Mouse (Mus musculus) heart, embryonic 12.5 days (tissue): ENCODE data around the gene Zp1. TPM values are rescaled to one million over a fixed set of nuclear protein-coding genes. Genes with fewer than 3 reads are reported as not detected.

Experiments used
- ATAC-seq: fragments of 200-750 bp; cut with Nextera tagmentation; 2 replicates; pipeline ENCODE4 v1.8.0; 2017; ENCODE audit warnings: moderate TSS enrichment, moderate library complexity; ENCODE audit not compliant: insufficient number of reproducible peaks, low FRiP score
- H3K27ac ChIP-seq: fragments of 300-500 bp; sonication (generic); 2 replicates; pipeline ENCODE4 v1.5.1; 2016; ENCODE audit warnings: mild to moderate bottlenecking, moderate library complexity; ENCODE audit not compliant: poor library complexity, severe bottlenecking
- H3K27me3 ChIP-seq: fragments of 300-500 bp; sonication (generic); replicated peaks from 2 replicates; pipeline ENCODE4 v1.6.1; 2016; ENCODE audit warnings: mild to moderate bottlenecking, moderate library complexity
- H3K36me3 ChIP-seq: fragments of 300-500 bp; sonication (generic); 2 replicates; pipeline ENCODE4 v1.6.1; 2016; ENCODE audit warnings: mild to moderate bottlenecking, moderate library complexity
- H3K4me1 ChIP-seq: fragments of 300-500 bp; sonication (generic); replicated peaks from 2 replicates; pipeline ENCODE4 v1.6.1; 2016; ENCODE audit warnings: mild to moderate bottlenecking
- H3K4me2 ChIP-seq: fragments of 300-500 bp; sonication (generic); 2 replicates; pipeline ENCODE4 v1.6.1; 2016; ENCODE audit warnings: mild to moderate bottlenecking, moderate library complexity
- H3K4me3 ChIP-seq: fragments of 300-500 bp; sonication (generic); 2 replicates; pipeline ENCODE4 v1.5.1; 2016; ENCODE audit warnings: mild to moderate bottlenecking
- H3K9ac ChIP-seq: fragments of 300-500 bp; sonication (generic); 2 replicates; pipeline ENCODE4 v1.6.1; 2016; ENCODE audit warnings: mild to moderate bottlenecking, moderate library complexity
- H3K9me3 ChIP-seq: fragments of 300-500 bp; sonication (generic); replicated peaks from 2 replicates; pipeline ENCODE4 v1.6.1; 2016; ENCODE audit warnings: mild to moderate bottlenecking, moderate library complexity
- WGBS: fragments of 180-500 bp; shearing (Covaris S2); methylation state at CpG from one replicate; pipeline ENCODE4 v1.1.7; 2016; 5-methylcytosine and 5-hydroxymethylcytosine counted together
- polyA plus RNA-seq: library from polyadenylated mRNA; unstranded; fragments of >200 nt; fragmentation: Nextera tagmentation; extraction: Ambion mirVana; gene quantifications from 2 replicates; pipeline ENCODE4 v1.2.1, GENCODE M21; 2016

Zp1 gene
- polyA plus RNA-seq, 1 experiment from 2014 or later, result not detected

DNA sequence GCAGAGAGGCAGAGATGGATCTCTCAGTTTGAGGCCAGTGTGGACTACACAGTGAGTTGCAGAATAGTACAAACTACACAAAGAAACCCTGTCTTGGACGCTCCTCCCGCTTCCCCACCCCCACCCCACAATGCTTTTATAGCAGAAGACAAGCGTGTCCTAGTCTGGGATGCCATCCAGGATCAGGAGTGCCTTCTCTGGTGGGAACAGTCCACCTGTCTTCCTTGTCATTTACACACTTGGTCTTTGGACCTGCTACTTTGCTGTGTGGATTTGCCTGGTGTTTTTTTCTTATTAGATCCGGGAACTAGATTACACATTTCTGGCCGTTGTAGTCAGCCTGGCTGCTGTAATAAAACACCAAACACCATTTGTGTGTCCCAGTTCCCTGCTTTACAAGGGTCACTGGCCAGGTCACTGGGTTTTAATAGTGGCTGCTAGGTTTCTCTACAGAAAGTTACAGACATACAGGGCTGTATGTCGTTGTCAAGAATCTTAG is 5.7 kb upstream of the Zp1 start:
- ATAC-seq, result no peak
- peaks cover 12% of the 10 kb centered on the region for H3K4me1 ChIP-seq
- H3K27ac ChIP-seq, result no peak overlapping the region
- H3K4me3 ChIP-seq, result no peak overlapping the region
- 0 out of 2 replicates have a peak, but pooled peaks cover 3% of the 10 kb centered on the region for H3K9me3 ChIP-seq
- H3K27me3 ChIP-seq, result no peaks in the 10 kb centered on the region
- H3K36me3 ChIP-seq, result no peaks in the 10 kb centered on the region
- no peak overlapping the region for H3K4me2 ChIP-seq
- WGBS, result 64% methylated on average over 6 of the region's 6 CpGs
- no peak overlapping the region for H3K9ac ChIP-seq

DNA sequence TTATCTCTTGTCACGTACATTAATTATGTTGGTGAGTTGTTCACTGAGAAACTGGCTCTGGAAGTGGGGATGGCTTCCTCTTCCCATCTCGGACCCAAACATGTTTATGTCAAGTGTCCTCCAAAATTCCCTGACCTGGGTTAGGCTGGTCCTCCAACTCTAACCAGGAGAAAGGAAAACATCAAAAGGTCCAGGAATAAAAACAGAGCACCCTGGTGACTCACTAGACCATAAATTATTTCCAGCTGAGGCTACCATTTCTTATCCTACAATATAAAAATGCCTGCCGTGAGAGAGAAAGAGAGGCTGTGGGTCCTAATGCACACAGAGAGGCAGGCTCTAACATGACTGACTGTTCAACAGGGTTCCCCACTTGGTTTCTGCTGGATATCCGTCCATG is 3.8 kb upstream of the Zp1 start:
- H3K27ac ChIP-seq, result no peak overlapping the region
- H3K4me3 ChIP-seq, result no peak overlapping the region
- ATAC-seq, result no peak
- H3K9me3 ChIP-seq, result 0 out of 2 replicates have a peak, but pooled peaks cover 3% of the 10 kb centered on the region
- WGBS, result 43% methylated on average over 4 of the region's 4 CpGs
- no peaks in the 10 kb centered on the region for H3K36me3 ChIP-seq
- H3K27me3 ChIP-seq, result no peaks in the 10 kb centered on the region
- H3K9ac ChIP-seq, result no peak overlapping the region
- H3K4me1 ChIP-seq, result peaks cover 12% of the 10 kb centered on the region
- no peak overlapping the region for H3K4me2 ChIP-seq

DNA sequence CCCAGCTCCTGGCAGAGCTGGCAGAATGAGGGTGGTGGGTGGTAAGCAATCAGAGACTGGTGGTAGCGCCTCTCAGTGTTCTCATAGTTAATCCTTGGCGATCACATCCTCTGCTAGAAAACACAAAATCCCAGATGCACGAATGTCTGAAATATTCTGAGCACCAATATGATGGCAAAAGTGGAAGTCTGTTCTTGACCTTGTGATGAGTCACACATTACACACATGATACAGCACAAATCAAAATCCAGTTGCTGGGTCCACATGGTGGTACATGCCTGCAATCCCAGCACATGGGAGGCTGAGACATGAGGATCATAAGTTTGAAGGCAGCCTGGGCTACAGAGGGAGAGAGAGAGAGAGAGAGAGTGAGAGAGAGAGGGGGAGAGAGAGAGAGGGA is 626 bp upstream of the Zp1 start:
- ATAC-seq, result no peak
- WGBS, result 66% methylated on average over 3 of the region's 3 CpGs
- H3K27me3 ChIP-seq, result no peaks in the 10 kb centered on the region
- H3K36me3 ChIP-seq, result no peaks in the 10 kb centered on the region
- H3K4me2 ChIP-seq, result no peak overlapping the region
- no peaks in the 10 kb centered on the region for H3K9me3 ChIP-seq
- peaks cover 20% of the 10 kb centered on the region for H3K4me1 ChIP-seq
- no peak overlapping the region for H3K27ac ChIP-seq
- no peak overlapping the region for H3K4me3 ChIP-seq
- H3K9ac ChIP-seq, result no peak overlapping the region

DNA sequence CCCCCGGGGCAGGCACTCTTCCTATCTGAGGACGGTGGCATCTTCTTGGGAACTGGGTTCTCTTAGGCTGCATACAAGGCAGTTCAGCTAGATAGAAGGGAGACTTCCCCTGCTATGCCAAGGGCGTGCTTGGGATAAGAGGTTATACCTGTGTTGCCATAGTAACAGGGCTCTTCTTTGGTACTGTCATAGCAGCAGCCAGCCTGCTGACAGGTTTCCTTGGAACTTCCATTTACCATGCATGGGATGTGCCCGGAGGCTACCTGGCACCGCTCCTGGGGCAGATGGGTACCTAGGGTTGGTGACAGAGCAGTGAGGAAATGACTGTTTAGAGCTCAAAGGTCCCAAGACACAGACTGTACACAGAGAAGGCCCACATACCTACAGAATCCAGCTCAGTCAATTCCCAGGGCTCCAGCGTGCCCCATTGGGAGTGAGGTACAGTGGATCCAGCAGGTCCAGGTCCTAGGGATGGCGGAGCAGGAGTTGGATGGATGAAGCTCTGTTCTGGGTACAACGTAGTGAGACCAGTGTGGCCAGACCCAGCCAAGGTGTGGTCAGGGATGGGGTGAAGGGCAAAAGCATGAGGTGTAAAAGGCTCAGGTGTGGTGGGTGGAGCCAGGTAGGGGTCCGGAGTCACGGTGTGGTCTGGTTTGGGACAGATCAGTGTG is 2.0 kb downstream of the Zp1 start:
- Histone ChIP-seq H3K4me2 (no peak overlapping the region), H3K4me3 (no peak overlapping the region), H3K27me3 (no peaks in the 10 kb centered on the region), H3K27ac (no peak overlapping the region), H3K36me3 (no peaks in the 10 kb centered on the region), H3K9ac (no peak overlapping the region), H3K4me1 (peaks cover 29% of the 10 kb centered on the region), H3K9me3 (no peaks in the 10 kb centered on the region)
- WGBS, result 80% methylated on average over 10 of the region's 10 CpGs
- no peak for ATAC-seq

DNA sequence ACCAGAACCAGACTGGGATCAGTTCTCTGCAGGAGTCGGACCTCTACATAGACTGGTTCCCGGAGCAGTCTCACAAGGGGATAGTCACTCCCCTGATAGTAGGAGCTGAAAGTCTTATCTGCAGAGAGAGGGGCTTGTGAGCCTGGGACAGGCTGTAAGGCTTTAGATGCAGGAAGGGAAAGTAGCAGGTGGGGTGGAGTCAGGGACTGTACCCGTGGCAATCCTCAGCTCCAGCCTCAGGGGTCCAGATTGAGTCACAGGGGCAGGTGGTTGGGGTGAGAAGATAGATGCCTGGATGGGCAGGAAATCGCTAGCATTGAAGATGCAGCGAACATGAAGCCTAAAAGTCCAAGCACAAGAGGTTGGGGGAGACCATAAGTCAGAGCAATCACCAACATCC is 3.9 kb downstream of the Zp1 start:
- H3K4me2 ChIP-seq, result no peak overlapping the region
- no peak overlapping the region for H3K27ac ChIP-seq
- H3K36me3 ChIP-seq, result no peaks in the 10 kb centered on the region
- no peak overlapping the region for H3K4me3 ChIP-seq
- no peak for ATAC-seq
- peaks cover 32% of the 10 kb centered on the region for H3K4me1 ChIP-seq
- H3K9ac ChIP-seq, result no peak overlapping the region
- 40% methylated on average over 5 of the region's 5 CpGs for WGBS
- no peaks in the 10 kb centered on the region for H3K9me3 ChIP-seq
- no peaks in the 10 kb centered on the region for H3K27me3 ChIP-seq

DNA sequence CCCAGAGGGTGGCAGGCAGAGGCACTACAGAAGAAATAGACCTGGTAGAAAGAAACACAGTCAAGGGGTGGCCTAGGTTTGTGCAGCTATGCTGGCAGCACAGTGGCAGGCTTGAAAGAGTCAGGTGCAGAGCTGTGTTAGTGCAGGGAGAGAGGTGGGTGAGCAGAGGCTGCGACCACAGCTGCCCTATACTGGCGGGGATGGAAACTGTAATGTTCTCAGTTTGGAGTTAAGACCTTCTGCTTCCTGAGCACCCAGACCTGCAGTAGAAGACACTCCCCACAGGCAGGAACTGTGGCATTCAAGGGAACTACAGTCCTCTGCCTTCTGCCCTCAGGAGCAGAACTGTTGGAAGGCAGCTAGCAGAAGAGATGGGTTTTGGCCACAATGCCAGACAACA is 5.6 kb downstream of the Zp1 start:
- H3K27me3 ChIP-seq, result no peaks in the 10 kb centered on the region
- no peaks in the 10 kb centered on the region for H3K36me3 ChIP-seq
- H3K9me3 ChIP-seq, result no peaks in the 10 kb centered on the region
- no peak overlapping the region for H3K9ac ChIP-seq
- H3K4me3 ChIP-seq, result no peak overlapping the region
- peaks cover 32% of the 10 kb centered on the region for H3K4me1 ChIP-seq
- no peak for ATAC-seq
- 68% methylated on average over 2 of the region's 2 CpGs for WGBS
- H3K4me2 ChIP-seq, result 0 out of 2 replicates have a peak overlapping the region, but pooled peaks have one; percentile 10
- peak overlapping the region; percentile 72 for H3K27ac ChIP-seq

DNA sequence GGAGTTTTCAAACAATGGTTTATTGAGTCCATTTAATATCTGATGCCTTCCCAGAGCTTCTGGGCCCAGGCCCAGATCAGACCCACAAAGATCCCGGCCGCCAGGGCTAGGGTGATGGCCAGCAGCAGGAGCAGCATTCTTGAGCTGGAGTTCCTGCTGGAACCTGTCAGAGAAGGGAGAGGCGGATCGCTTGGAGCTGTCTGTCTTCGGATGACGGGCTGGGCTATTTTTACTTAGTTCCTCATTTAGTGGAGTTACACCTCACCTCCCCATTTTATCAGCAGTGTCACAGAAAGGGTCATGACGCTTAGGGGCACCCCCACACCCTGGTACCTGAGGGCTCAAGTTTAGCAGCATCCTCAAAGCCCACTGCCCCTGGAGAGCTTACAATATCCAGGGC is 6.1 kb downstream of the Zp1 start:
- Histone ChIP-seq H3K36me3 (no peaks in the 10 kb centered on the region), H3K27me3 (no peaks in the 10 kb centered on the region), H3K4me1 (peaks cover 37% of the 10 kb centered on the region), H3K4me3 (no peak overlapping the region), H3K9ac (no peak overlapping the region), H3K27ac (peak overlapping the region; percentile 72), H3K4me2 (0 out of 2 replicates have a peak overlapping the region, but pooled peaks have one; percentile 10), H3K9me3 (no peaks in the 10 kb centered on the region)
- 0 out of 2 replicates have a peak, but pooled peaks have one; percentile 34 for ATAC-seq
- WGBS, result 33% methylated on average over 7 of the region's 7 CpGs

DNA sequence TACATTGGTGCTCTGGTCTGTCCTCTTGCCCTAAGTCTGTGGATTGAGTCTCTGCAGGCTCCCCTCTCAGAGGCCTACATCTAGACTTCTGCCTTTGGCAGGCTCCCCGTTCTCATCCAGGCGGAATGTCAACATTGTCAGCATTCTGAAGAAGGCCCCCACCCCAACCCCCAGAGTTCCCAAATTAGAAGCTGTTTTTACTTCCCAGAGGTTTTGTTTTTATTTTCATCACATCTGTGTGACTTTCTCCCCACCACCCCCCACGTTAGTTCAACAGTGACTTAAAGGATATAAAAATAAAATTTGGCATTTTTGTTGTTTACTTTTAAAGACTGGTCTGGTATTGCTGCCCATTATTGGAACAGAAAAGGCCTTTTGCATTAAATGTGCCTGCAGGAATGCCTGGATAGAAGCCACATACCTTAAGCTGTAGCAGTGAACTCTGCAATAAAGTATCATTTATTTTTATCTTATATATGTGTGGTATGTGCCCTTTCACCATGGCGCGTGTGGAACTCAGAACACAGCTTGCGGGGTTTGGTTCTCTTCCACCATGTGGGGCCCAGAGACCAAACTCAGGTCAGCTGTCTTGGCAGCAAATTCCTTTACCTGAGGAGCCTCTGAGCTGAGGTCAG is 11.2 kb downstream of the Zp1 start:
- Histone ChIP-seq H3K9ac (peak overlapping the region; percentile 27; the same call in 1 of the 2 replicates), H3K36me3 (peaks cover 32% of the 10 kb centered on the region), H3K9me3 (no peaks in the 10 kb centered on the region), H3K4me1 (peaks cover 60% of the 10 kb centered on the region), H3K27me3 (no peaks in the 10 kb centered on the region), H3K4me3 (no peak overlapping the region), H3K4me2 (no peak overlapping the region), H3K27ac (peak overlapping the region; percentile 78)
- ATAC-seq, result no peak
- 34% methylated on average over 6 of the region's 6 CpGs for WGBS

DNA sequence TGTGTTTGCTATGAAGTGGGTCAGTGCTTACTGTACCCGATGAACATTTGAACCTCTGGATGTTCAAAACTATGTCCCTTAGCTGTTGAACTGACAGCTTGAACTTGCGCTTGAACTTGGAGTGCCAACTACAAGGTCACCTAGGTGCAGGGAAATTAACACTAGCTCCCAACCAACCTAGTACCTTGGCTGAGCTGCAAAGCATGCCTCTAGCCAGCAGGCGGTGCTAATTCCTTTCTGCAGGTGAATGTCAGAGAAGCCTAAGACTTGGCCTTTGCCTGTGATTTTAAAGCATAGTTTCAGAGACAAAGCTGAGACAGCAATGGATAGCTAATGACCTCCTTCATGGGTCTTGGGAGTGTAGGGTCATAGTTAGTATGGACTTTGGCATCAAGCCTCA is 12.5 kb downstream of the Zp1 start:
- no peaks in the 10 kb centered on the region for H3K9me3 ChIP-seq
- H3K9ac ChIP-seq, result no peak overlapping the region
- H3K4me3 ChIP-seq, result no peak overlapping the region
- peaks cover 59% of the 10 kb centered on the region for H3K4me1 ChIP-seq
- ATAC-seq, result no peak
- H3K27ac ChIP-seq, result 0 out of 2 replicates have a peak overlapping the region, but pooled peaks have one; percentile 78
- H3K27me3 ChIP-seq, result no peaks in the 10 kb centered on the region
- 45% methylated on average over 3 of the region's 3 CpGs for WGBS
- H3K36me3 ChIP-seq, result peaks cover 44% of the 10 kb centered on the region
- no peak overlapping the region for H3K4me2 ChIP-seq

DNA sequence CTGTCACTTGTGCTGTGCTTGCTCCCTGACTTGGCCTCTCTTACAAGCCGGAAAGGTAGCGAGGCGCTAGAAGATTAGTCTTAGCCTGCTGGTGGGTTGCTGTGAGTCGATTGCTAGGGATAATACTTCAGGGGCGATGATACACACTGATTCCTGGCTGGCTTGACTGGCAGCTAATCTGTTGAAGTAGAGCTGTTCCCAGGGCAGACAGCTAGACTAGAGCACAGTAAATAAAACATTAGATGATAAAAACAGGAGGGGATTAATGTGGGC is 14.8 kb downstream of the Zp1 start:
- H3K9me3 ChIP-seq, result no peaks in the 10 kb centered on the region
- H3K4me2 ChIP-seq, result peak overlapping the region; percentile 31
- no peaks in the 10 kb centered on the region for H3K27me3 ChIP-seq
- H3K4me3 ChIP-seq, result no peak overlapping the region
- ATAC-seq, result no peak
- H3K27ac ChIP-seq, result peak overlapping the region; percentile 93
- H3K9ac ChIP-seq, result peak overlapping the region; percentile 55; the same call in 1 of the 2 replicates
- peaks cover 66% of the 10 kb centered on the region for H3K36me3 ChIP-seq
- 32% methylated on average over 5 of the region's 5 CpGs for WGBS
- H3K4me1 ChIP-seq, result peaks cover 56% of the 10 kb centered on the region

DNA sequence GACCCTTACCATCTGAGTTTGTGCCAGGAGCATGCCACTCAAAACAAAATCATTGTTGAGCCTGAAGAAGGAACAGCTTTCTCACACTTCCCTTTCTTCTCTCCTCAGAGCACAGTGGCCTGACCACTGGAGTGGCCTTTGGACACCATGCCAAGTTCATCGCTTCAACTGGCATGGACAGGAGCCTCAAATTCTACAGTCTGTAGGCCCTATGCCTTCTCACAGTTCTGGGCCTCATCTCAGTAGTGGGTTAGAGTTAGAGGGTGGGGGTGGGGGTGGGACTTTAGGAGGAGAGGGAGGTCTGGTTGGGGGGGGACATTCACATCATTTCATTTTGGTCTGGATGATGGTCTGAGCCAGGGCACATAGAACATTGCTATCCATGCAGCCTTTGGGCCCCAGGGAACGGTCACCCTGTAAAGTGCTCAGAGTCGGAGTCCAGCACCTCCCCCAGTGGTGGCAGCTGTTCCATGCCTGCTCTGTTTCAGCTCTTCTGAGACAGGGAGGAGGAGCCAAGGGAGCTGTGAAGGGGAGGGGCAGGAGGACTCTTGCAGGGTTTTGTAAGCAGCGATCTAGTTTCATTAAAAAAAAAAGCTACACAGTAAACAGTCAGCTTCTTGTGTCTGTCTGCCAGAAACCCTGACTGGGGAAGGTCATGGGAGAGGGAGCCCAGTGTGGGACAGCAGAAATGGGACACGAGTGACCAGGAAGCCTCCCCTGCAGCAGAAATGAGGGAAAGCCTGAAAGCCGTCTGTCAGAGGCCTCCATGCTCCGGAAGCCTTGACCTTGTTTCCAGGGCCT is 15.3 kb downstream of the Zp1 start:
- WGBS, result 32% methylated on average over 7 of the region's 7 CpGs
- Histone ChIP-seq H3K36me3 (peaks cover 71% of the 10 kb centered on the region), H3K27ac (peak overlapping the region; percentile 93), H3K4me3 (no peak overlapping the region), H3K9me3 (no peaks in the 10 kb centered on the region), H3K4me1 (peaks cover 61% of the 10 kb centered on the region), H3K27me3 (no peaks in the 10 kb centered on the region), H3K4me2 (peak overlapping the region; percentile 31), H3K9ac (peak overlapping the region; percentile 55; the same call in 1 of the 2 replicates)
- ATAC-seq, result peak; percentile 77
